Mouse (Mus musculus): Measurements from ENCODE around the gene Klf8. TPM values are rescaled to one million over a fixed set of nuclear protein-coding genes. Genes with fewer than 3 reads are reported as not detected.

Gene Klf8
- 0.17 TPM in 2 replicates for polyA plus RNA-seq (2012; rRNA removed)

DNA sequence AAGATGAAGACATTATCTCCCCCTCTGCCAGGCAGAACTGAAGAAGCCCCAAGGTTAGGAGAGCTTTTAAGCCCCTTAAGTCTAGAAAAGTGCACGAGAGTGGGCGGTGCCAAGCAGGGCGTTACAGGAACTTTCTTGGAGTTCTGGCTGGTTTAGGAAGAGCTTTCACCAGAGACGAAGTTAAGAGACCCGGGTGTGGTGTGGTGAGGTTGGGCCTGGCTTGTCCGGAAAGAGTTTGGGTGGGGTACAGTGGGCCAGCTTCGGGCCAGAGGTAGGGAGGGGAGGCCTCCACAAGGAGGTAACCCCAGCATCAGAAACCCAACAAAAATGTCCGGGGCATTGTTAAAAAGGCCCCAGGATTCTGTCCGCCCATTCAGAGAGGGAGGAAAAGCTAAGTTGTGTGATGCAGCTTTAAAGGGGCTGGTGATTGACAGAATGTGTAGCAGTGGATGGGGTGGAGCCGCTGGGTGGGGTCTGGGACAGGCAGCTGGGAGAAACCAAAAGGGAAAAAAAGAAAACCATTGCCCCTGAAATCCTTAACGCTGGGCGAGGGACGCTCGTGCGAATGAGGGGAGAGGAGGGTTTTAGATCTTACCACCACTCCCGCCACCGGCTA, at the start of gene Klf8:
Gene Klf8 (plus strand): TSS at position 163 of the 616 bp plus-strand sequence.

Other genes starting within 250 kb of the Klf8 start
- 0.06 and 0.08 TPM in 2 replicates for gene Usp51, start 231.0 kb upstream of the Klf8 start, polyA plus RNA-seq (2012; rRNA removed)
- 8.6 and 8.8 TPM in 2 replicates for gene Mageh1, start 199.9 kb upstream of the Klf8 start, polyA plus RNA-seq (2012; rRNA removed)
- gene Foxr2, start 118.7 kb upstream of the Klf8 start, polyA plus RNA-seq (2012; rRNA removed): not detected in 2 replicates
- gene Rragb, start 97.5 kb upstream of the Klf8 start, polyA plus RNA-seq (2012; rRNA removed): 0.62 and 0.63 TPM in 2 replicates

All from liver, embryonic 18 days (tissue).